In the genomic region with DNA sequence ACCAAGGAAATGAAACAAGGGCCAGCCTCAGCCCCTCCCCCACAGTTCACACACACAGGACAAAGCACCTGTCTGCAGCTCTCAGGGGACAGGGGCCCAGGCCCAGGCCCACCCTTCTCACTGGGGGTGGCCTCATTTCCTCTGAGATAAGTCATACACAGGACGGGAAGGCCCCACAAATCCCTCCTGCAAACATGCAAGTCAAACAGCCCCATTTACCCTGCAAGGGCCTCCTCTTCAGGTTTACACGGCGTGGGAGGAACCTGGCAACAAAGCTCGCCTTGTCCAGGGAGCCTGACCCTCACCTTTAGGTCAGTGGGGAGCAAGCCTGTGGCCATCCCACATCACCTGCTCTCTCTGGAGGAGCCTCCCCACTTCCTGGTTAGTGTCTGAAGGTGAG, we compare ENCODE assay signal across 19 mouse cellular contexts.
DNase-seq lines count a peak whose midpoint lies in the region; ATAC-seq lines count a peak whose summit lies in the region.
"Had no signal": no experiment of that assay in that cellular context is flagged by ENCODE, and none has a peak within 500 bp of the region (broad histone marks: within the 10 kb centered on the region; RNA-seq: fewer than 3 reads in every experiment).

No protein-coding gene starts in this region.

- no peak for DNase-seq in midbrain, embryonic 10.5 days (ENCODE audit: low spot score)
- DNase-seq in embryonic facial prominence, embryonic 14.5 days (ENCODE audit: low spot score), result no peak
- DNase-seq in adrenal gland, adult 2 months, result no peak
- DNase-seq: adrenal gland, postnatal 25 days; cerebellum, postnatal 25 days; gastrocnemius, postnatal 10 days; kidney, adult 8-10 months; kidney, postnatal 4 days; lung, postnatal 36 days; right cerebral cortex, postnatal 14 days; thymus, postnatal 25 days had no signal

- H3K4me2 ChIP-seq in forebrain, embryonic 12.5 days, result no peak overlapping the region
- no peak overlapping the region for H3K4me2 ChIP-seq in forebrain, embryonic 15.5 days (replicated peaks)
- no peak overlapping the region for H3K4me2 ChIP-seq in midbrain, embryonic 16.5 days (ENCODE audit: low read length)
- H3K4me2 ChIP-seq in embryonic facial prominence, embryonic 14.5 days (ENCODE audit: low read depth, low read length), result no peak overlapping the region
- H3K4me2 ChIP-seq in stomach, embryonic 14.5 days (replicated peaks; ENCODE audit: low read depth, low read length), result peak overlapping the region; percentile 7; the same call in 1 of the 2 replicates
- H3K4me2 ChIP-seq: heart, embryonic 11.5 days; hindbrain, embryonic 13.5 days had no signal

- 35% methylated on average over 4 of the region's 4 CpGs for whole genome bisulfite sequencing in forebrain, embryonic 12.5 days
- 35% methylated on average over 4 of the region's 4 CpGs for WGBS in forebrain, embryonic 15.5 days
- 41% methylated on average over 4 of the region's 4 CpGs for WGBS in midbrain, embryonic 10.5 days
- WGBS in midbrain, embryonic 16.5 days, result 41% methylated on average over 4 of the region's 4 CpGs
- WGBS in embryonic facial prominence, embryonic 14.5 days, result 48% methylated on average over 4 of the region's 4 CpGs
- 33% methylated on average over 4 of the region's 4 CpGs for WGBS in stomach, embryonic 14.5 days

- peak overlapping the region; percentile 9; the same call in 1 of the 2 replicates for H3K27ac ChIP-seq in forebrain, embryonic 12.5 days
- no peak overlapping the region for H3K27ac ChIP-seq in forebrain, embryonic 15.5 days (replicated peaks)
- H3K27ac ChIP-seq in midbrain, embryonic 10.5 days (replicated peaks), result peak overlapping the region; percentile 60
- H3K27ac ChIP-seq in midbrain, embryonic 16.5 days (ENCODE audit: low read length), result no peak overlapping the region
- H3K27ac ChIP-seq in embryonic facial prominence, embryonic 14.5 days (replicated peaks; ENCODE audit: low read depth, low read length), result no peak overlapping the region
- peak overlapping the region; percentile 75 for H3K27ac ChIP-seq in stomach, embryonic 14.5 days (ENCODE audit: low read length)
- H3K27ac ChIP-seq: hindbrain, embryonic 13.5 days had no signal

- no peak for ATAC-seq in forebrain, embryonic 12.5 days (ENCODE audit: low FRiP score)
- ATAC-seq in forebrain, embryonic 15.5 days (replicated peaks), result no peak
- ATAC-seq in midbrain, embryonic 16.5 days, result no peak
- ATAC-seq in embryonic facial prominence, embryonic 14.5 days (ENCODE audit: low read depth), result 0 out of 2 replicates have a peak, but pooled peaks have one; percentile 58
- peak; percentile 90 for ATAC-seq in stomach, embryonic 14.5 days (ENCODE audit: insufficient number of reproducible peaks, insufficient read depth, low FRiP score, low read depth)
- no peak for ATAC-seq in megakaryocyte progenitor cell, adult 5-6 weeks (replicated peaks; ENCODE audit: poor library complexity)
- ATAC-seq: forebrain, embryonic 16.5 days had no signal

- H3K27me3 ChIP-seq in forebrain, embryonic 12.5 days, result no peaks in the 10 kb centered on the region
- H3K27me3 ChIP-seq in forebrain, embryonic 15.5 days, result no peaks in the 10 kb centered on the region
- H3K27me3 ChIP-seq in midbrain, embryonic 10.5 days (ENCODE audit: low read depth, poor library complexity, severe bottlenecking), result no peaks in the 10 kb centered on the region
- H3K27me3 ChIP-seq in midbrain, embryonic 16.5 days (ENCODE audit: control insufficient read depth, insufficient read depth, low read depth, low read length), result no peaks in the 10 kb centered on the region
- no peaks in the 10 kb centered on the region for H3K27me3 ChIP-seq in embryonic facial prominence, embryonic 14.5 days (replicated peaks; ENCODE audit: control insufficient read depth, insufficient read depth, low read length)
- no peaks in the 10 kb centered on the region for H3K27me3 ChIP-seq in stomach, embryonic 14.5 days (ENCODE audit: control insufficient read depth, insufficient read depth, low read length)
- H3K27me3 ChIP-seq: hindbrain, embryonic 13.5 days had no signal

- peaks cover 13% of the 10 kb centered on the region for H3K36me3 ChIP-seq in forebrain, embryonic 12.5 days (replicated peaks)
- H3K36me3 ChIP-seq in forebrain, embryonic 15.5 days, result no peaks in the 10 kb centered on the region; the same call in 1 of the 2 replicates
- H3K36me3 ChIP-seq in midbrain, embryonic 10.5 days, result peaks cover 9% of the 10 kb centered on the region
- H3K36me3 ChIP-seq in midbrain, embryonic 16.5 days (ENCODE audit: control insufficient read depth, insufficient read depth, low read length), result no peaks in the 10 kb centered on the region
- peaks cover 16% of the 10 kb centered on the region for H3K36me3 ChIP-seq in embryonic facial prominence, embryonic 14.5 days (ENCODE audit: control insufficient read depth, insufficient read depth, low read length)
- H3K36me3 ChIP-seq in stomach, embryonic 14.5 days (ENCODE audit: control insufficient read depth, insufficient read depth, low read length), result peaks cover 9% of the 10 kb centered on the region; the same call in 1 of the 2 replicates

- no peak overlapping the region for H3K9ac ChIP-seq in forebrain, embryonic 12.5 days
- H3K9ac ChIP-seq in forebrain, embryonic 15.5 days (replicated peaks), result no peak overlapping the region
- H3K9ac ChIP-seq in midbrain, embryonic 16.5 days (ENCODE audit: low read depth, low read length), result no peak overlapping the region
- H3K9ac ChIP-seq in embryonic facial prominence, embryonic 14.5 days (ENCODE audit: low read depth, low read length), result 0 out of 2 replicates have a peak overlapping the region, but pooled peaks have one; percentile 14
- H3K9ac ChIP-seq in stomach, embryonic 14.5 days (replicated peaks; ENCODE audit: low read depth, low read length), result no peak overlapping the region
- H3K9ac ChIP-seq: hindbrain, embryonic 13.5 days had no signal

- peaks cover 11% of the 10 kb centered on the region for H3K4me1 ChIP-seq in forebrain, embryonic 12.5 days
- H3K4me1 ChIP-seq in forebrain, embryonic 15.5 days, result peaks cover 9% of the 10 kb centered on the region
- H3K4me1 ChIP-seq in midbrain, embryonic 10.5 days, result peaks cover 19% of the 10 kb centered on the region
- 0 out of 2 replicates have a peak, but pooled peaks cover 2% of the 10 kb centered on the region for H3K4me1 ChIP-seq in midbrain, embryonic 16.5 days (ENCODE audit: control insufficient read depth, insufficient read depth, low read length)
- 0 out of 2 replicates have a peak, but pooled peaks cover 6% of the 10 kb centered on the region for H3K4me1 ChIP-seq in embryonic facial prominence, embryonic 14.5 days (ENCODE audit: control insufficient read depth, insufficient read depth, low read length)
- H3K4me1 ChIP-seq in stomach, embryonic 14.5 days (ENCODE audit: control insufficient read depth, insufficient read depth, low read length), result peaks cover 8% of the 10 kb centered on the region; the same call in 1 of the 2 replicates

- no peak overlapping the region for H3K4me3 ChIP-seq in forebrain, embryonic 12.5 days (replicated peaks)
- H3K4me3 ChIP-seq in forebrain, embryonic 15.5 days, result no peak overlapping the region
- H3K4me3 ChIP-seq in midbrain, embryonic 10.5 days, result no peak overlapping the region
- no peak overlapping the region for H3K4me3 ChIP-seq in midbrain, embryonic 16.5 days (ENCODE audit: low read depth, low read length)
- no peak overlapping the region for H3K4me3 ChIP-seq in embryonic facial prominence, embryonic 14.5 days (ENCODE audit: low read depth, low read length)
- no peak overlapping the region for H3K4me3 ChIP-seq in stomach, embryonic 14.5 days (ENCODE audit: low read depth, low read length)
- H3K4me3 ChIP-seq: hindbrain, embryonic 13.5 days had no signal

- H3K9me3 ChIP-seq in forebrain, embryonic 12.5 days, result no peaks in the 10 kb centered on the region
- no peaks in the 10 kb centered on the region for H3K9me3 ChIP-seq in forebrain, embryonic 15.5 days
- no peaks in the 10 kb centered on the region for H3K9me3 ChIP-seq in midbrain, embryonic 10.5 days (replicated peaks)
- H3K9me3 ChIP-seq in midbrain, embryonic 16.5 days (replicated peaks; ENCODE audit: control insufficient read depth, low read length, poor library complexity, severe bottlenecking), result no peaks in the 10 kb centered on the region
- H3K9me3 ChIP-seq in embryonic facial prominence, embryonic 14.5 days (ENCODE audit: control insufficient read depth, low read length), result no peaks in the 10 kb centered on the region
- H3K9me3 ChIP-seq in stomach, embryonic 14.5 days (ENCODE audit: control insufficient read depth, low read depth, low read length), result no peaks in the 10 kb centered on the region
- H3K9me3 ChIP-seq: hindbrain, embryonic 13.5 days had no signal

Comparison
In these comparisons a context has a peak if more than half of its experiments do, and no peak if none do; other contexts are left out.
1. H3K27ac ChIP-seq: peak in forebrain, embryonic 12.5 days (single experiment), midbrain, embryonic 10.5 days (single experiment) and stomach, embryonic 14.5 days (single experiment); none in forebrain, embryonic 15.5 days (single experiment), midbrain, embryonic 16.5 days (single experiment) and embryonic facial prominence, embryonic 14.5 days (single experiment).
2. ATAC-seq: peak in embryonic facial prominence, embryonic 14.5 days (single experiment) and stomach, embryonic 14.5 days (single experiment); none in forebrain, embryonic 12.5 days (single experiment), forebrain, embryonic 15.5 days (single experiment), midbrain, embryonic 16.5 days (single experiment) and megakaryocyte progenitor cell, adult 5-6 weeks (single experiment).